Mouse (Mus musculus): ENCODE results near the gene Gm10322.

- TF ChIP-seq TBP (conservative IDR thresholded peaks at IDR 0.05; ENCODE audit: low read depth, low read length) = no peak
- TF ChIP-seq MYC (IDR thresholded peaks at IDR 0.05; ENCODE audit: low read depth, low read length) = no peak
- TF ChIP-seq MEF2A (IDR thresholded peaks at IDR 0.05; ENCODE audit: borderline replicate concordance, low read depth, low read length) = no peak
- TF ChIP-seq GABPA (IDR thresholded peaks at IDR 0.05; ENCODE audit: insufficient replicate concordance, low read depth, low read length) = no peak
- no peak for TF ChIP-seq ZMIZ1 (IDR thresholded peaks at IDR 0.05; ENCODE audit: low read depth, low read length)
- TF ChIP-seq SIN3A (IDR thresholded peaks at IDR 0.05; ENCODE audit: low read length) = no peak
- no peak for TF ChIP-seq RAD21 (IDR thresholded peaks at IDR 0.05; ENCODE audit: low read depth, low read length)
- no peak for TF ChIP-seq ZNF384 (IDR thresholded peaks at IDR 0.05; ENCODE audit: low read depth, low read length)
Measured at GRCm38 (mm10) chr10:59590606-59591005, 25.3 kb upstream of the Gm10322 start.
